Mouse (Mus musculus) embryonic fibroblast, embryonic 13.5 days (primary cell): ENCODE results near the gene Macrod1. TPM values are rescaled to one million over a fixed set of nuclear protein-coding genes. Genes with fewer than 3 reads are reported as not detected.
"Not testable (repeated sequence)": the region's sequence is repeated elsewhere in the genome, so short reads cannot be mapped to it uniquely, and the experiment has no call there.

Source experiments
- H3K27ac ChIP-seq: 2 replicates; pipeline ENCODE4 v1.5.1; 2012; ENCODE audit warnings: low read length, control low read depth, inconsistent platforms; ENCODE audit not compliant: insufficient read depth
- H3K4me1 ChIP-seq: 2 replicates; pipeline ENCODE4 v1.6.1; 2011; ENCODE audit warnings: low read length; ENCODE audit not compliant: control insufficient read depth, insufficient read depth
- H3K4me3 ChIP-seq: 2 replicates; pipeline ENCODE4 v1.5.1; 2011; ENCODE audit warnings: mild to moderate bottlenecking, control low read depth, low read length; ENCODE audit not compliant: insufficient read depth
- CTCF ChIP-seq: IDR thresholded peaks from 2 replicates; pipeline ENCODE4 v1.5.1; 2011; ENCODE audit warnings: mild to moderate bottlenecking, control low read depth, low read length, moderate library complexity, borderline replicate concordance; ENCODE audit not compliant: insufficient read depth
- POLR2A ChIP-seq: IDR thresholded peaks from 2 replicates; pipeline ENCODE4 v1.6.1; 2011; ENCODE audit warnings: low read depth, mild to moderate bottlenecking, control low read depth, low read length, moderate library complexity
- polyA plus RNA-seq: library from polyadenylated mRNA; stranded (reverse); fragments of >200 nt; gene quantifications from 2 replicates; pipeline ENCODE4 v1.2.4, GENCODE M21; 2011; ENCODE audit warnings: low read depth; ENCODE audit not compliant: missing spikeins, insufficient read length

The Macrod1 gene
- polyA plus RNA-seq, 1 experiment: 5.2 TPM

DNA sequence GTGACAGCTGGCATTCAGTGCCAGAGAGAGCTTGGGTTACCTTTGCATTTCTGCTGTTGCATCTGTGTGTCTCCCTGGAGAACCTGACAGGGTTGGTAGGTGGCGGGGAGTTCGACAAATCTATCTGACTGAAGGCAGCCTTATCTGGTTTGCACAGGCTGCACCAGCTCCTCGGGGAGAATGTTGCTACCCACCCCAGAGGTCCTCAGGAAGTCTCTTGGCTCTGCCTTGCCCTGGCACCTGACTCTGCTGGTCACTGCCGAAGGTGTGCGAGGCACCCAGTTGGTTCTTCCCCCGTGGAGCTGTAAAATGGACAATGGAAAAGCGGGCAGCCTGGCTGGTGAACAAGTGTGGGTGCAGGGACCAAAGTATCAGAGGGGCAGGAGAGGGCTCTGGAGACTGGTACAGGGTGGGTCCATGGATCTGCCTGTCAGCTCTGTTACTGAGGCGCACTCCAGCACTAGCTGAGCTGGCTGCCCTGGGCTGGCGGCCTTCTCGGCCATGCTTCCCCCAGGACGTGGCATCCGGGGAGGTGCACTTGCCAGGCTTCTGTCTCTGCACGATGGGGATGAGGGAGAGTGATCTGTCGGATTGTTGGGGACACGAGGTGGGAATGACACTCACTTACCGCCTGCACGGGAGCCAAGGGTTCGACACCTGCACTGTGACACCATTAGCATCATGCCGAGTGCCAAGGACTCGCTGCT is 10.9 kb downstream of the Macrod1 start:
- Histone ChIP-seq H3K27ac (no peak overlapping the region), H3K4me1 (peaks cover 17% of the 10 kb centered on the region; the same call in 1 of the 2 replicates), H3K4me3 (no peak overlapping the region)
- TF ChIP-seq CTCF (no peak), POLR2A (no peak)

DNA sequence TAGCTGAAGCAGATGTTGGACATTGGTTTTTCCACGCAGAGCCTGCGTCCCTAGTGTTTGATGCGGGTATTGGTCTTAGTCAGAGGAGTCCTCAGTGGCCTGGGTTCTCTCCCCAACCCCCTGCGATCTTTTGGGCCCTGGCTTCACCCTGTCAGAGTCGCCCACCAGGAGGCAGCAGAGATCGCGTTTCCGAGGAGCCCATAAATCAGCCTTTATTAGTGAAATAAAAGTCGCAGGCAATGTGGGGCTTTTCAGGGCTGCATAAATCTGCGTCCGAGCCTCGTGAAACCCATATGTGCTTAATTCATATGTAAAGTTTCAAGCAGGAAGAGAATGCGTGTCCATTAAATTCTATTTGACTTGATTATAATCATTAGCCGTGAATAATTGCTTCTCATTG is 11.5 kb downstream of the Macrod1 start:
- TF ChIP-seq POLR2A (no peak), CTCF (peak; percentile 77)
- Histone ChIP-seq H3K27ac (no peak overlapping the region), H3K4me3 (no peak overlapping the region), H3K4me1 (peaks cover 17% of the 10 kb centered on the region; the same call in 1 of the 2 replicates)

DNA sequence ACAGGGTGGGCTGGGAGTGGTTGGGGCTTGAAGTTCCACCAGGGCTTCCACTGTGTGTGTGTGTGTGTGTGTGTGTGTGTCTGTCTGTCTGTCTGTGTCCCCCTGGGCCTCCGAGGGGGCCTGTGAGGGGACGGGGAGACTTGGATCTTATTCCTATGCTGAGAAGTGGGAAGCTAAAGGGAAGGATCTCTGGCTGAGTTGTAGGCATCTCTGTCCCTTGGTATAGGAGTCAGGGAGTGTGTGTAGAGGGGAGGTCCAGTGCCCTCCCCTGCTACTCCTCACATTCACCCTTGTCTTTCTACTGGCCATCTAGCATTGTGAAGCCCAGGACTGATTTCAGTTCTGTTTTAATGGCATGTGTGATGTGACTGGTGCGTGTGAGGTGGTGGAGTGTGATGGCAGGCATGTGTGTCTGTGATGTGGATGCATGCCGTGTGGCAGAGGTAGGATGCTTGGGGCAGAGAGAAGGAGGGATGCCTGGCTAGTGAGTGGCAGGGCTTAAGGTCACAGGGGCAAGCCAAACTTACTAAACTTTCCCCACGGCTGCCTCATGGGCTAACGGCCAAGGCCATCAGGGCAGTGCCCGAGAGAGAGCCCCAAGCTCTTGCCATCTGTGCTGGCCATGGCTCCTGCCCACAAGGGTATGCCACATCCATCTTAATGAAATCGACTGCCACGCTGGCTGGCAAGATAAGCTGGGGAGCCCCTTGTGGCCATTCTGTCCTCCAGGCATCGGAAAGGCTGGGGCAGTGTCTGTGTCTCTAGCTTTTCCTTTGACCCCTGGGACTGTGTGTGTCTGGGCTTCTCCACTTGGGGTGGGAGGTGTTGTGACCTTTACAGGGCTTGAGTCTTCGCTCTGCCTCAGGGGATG is 12.3 kb downstream of the Macrod1 start:
- no peak overlapping the region for H3K4me3 ChIP-seq
- TF ChIP-seq CTCF (no peak), POLR2A (no peak)
- peaks cover 17% of the 10 kb centered on the region; the same call in 1 of the 2 replicates for H3K4me1 ChIP-seq
- no peak overlapping the region for H3K27ac ChIP-seq

DNA sequence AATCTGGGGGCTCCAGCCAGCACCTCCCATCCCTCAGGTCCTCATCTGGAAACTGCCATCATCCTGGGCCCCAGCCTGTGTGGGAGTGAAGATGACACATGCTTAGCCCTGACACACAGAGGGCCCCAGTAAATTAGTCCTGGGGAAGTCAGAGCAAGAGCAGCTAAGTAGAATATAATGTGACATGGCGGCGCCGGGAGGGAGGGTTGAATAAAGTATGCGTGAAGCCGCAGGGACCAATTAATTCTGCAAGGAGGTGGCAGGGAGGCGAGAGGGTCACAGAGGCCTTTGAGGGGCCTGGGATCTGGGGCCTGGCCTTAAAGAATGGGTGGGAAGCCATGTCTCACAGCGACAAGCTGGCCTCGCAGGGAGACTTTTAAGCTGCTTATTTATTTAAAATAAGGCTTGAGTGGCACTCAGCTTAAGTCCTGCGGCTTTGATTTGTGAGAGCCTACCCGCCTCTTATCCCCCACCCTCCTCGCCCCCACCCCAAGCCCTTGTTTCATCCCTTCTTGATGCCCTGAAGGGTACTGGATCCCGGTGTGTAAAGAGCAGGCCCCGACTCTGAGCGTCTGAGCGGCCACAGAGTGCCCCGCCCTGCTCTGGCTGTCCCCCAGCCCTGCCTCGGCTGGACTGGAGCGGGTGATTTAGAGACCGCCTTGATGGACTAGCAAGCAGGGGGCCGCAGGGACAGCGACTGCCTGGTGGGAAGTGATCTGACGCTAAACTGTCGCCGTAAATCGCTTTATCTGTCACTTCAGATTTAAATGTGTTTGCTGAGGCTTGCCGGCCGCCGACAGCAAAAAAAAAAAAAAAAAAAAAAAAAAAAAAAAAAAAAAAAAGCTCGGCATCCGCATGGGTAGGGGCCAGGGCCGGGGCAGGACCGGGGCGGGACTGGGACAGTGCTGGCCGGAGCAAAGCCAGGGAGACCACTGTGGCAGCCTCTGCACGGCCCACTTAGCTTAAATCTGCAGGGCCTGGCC is 13.5 kb downstream of the Macrod1 start:
- Histone ChIP-seq H3K4me3 (no peak overlapping the region), H3K27ac (no peak overlapping the region), H3K4me1 (peaks cover 17% of the 10 kb centered on the region; the same call in 1 of the 2 replicates)
- TF ChIP-seq POLR2A (0 out of 2 replicates have a peak, but pooled peaks have one; percentile 9), CTCF (no peak)

DNA sequence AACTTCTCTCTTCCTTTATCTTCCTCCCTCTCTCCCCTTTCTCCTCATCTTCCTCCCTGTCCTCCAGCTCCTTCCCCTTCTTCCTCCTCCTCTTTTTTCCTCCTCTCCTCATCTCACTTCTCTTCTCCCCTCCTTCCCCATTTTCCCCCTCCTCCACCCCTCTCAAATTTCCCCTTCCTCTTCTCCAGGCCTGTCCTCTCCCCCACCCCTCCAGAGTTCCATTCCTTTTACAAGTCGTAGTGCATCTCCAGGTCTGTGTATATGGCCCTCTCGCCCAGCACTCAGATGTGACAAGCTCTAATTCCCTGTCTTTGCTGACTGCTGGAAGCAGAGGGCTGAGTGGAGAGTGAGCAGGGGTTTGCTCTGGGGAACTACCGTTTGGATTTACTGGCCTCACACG is 14.2 kb downstream of the Macrod1 start:
- no peak overlapping the region for H3K27ac ChIP-seq
- H3K4me3 ChIP-seq: no peak overlapping the region
- TF ChIP-seq POLR2A (no peak), CTCF (no peak)
- peaks cover 17% of the 10 kb centered on the region; the same call in 1 of the 2 replicates for H3K4me1 ChIP-seq

DNA sequence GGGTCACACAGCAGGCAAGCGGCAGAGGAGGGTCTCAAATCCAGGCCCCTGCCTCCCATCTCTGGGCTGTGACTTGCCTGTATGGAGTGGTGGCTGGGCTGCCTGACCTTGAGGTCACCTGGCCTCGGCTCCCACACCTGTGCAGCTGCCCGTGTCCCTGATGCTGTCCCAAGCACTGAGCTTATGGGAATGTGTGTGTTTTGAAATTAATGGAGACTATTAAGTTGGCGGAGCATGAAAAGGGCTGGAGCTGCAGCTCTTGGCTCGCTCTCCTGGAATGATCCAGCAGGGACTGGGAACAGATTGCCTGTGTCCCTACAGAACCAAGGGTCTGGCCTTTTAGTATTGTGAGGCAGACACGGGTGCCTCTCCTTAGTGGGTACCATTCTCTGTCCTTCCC is 15.6 kb downstream of the Macrod1 start:
- H3K4me3 ChIP-seq: no peak overlapping the region
- no peak overlapping the region for H3K27ac ChIP-seq
- TF ChIP-seq CTCF (no peak), POLR2A (no peak)
- peaks cover 10% of the 10 kb centered on the region; the same call in 1 of the 2 replicates for H3K4me1 ChIP-seq

DNA sequence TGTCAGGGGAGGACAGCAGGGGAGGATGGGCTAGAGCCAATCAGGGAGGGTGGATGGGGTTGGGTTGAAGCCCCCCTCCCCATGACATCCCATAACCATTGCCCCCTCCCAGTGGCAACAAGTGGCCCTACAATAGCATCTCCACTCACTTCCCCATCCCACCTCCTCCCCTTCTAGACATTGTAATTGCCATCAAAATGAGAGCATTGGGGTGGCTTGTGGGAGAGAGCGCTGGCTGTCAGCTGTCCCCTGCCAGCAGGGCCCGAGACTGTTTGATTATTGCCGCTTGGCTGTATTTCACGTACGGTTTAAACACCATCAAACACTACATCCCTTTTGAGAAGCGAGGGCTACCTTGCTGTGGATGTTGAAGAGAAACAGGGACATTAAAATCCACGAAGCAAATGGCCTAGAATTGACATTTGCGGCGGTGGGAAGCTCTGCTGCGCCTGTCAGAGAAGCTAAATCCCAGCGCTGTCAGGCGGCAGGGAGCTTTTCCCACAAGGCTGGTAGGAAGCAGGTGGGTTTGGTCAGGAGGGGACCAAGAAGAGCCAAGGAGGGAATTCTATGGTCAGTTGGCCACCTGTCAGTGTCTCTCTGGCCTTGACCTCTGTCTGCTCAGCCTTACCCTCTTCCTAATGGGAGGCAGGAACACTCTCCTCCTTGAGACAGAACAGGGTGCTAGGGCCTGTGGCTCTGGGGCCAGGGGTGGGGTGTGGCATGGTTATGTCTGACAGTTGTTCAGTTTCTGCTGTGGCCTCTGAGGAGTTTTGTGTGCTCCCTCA is 17.6 kb downstream of the Macrod1 start:
- Histone ChIP-seq H3K27ac (no peak overlapping the region), H3K4me3 (no peak overlapping the region), H3K4me1 (peaks cover 15% of the 10 kb centered on the region)
- TF ChIP-seq CTCF (no peak), POLR2A (no peak)

DNA sequence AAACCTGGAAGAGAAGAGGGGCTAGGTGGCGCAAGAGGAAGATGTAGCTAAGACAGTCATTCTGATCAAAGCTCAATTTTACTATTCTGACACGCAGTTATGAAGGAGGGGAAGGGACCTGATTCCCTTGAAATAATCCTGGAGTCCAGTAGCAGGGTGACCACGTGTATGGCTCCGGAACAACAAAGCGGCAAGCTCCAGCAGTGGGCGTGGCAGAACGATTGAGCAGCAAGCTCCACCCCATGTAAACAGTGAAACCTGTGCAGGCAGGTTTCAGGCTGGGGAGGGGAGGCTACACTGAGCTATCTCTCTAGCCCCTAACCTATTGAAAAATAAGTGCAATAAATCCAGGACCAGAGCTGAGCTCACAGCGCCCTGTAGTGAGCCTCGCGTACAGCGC is 18.7 kb downstream of the Macrod1 start:
- not testable (repeated sequence) for H3K4me1 ChIP-seq, H3K4me3 ChIP-seq, H3K27ac ChIP-seq

DNA sequence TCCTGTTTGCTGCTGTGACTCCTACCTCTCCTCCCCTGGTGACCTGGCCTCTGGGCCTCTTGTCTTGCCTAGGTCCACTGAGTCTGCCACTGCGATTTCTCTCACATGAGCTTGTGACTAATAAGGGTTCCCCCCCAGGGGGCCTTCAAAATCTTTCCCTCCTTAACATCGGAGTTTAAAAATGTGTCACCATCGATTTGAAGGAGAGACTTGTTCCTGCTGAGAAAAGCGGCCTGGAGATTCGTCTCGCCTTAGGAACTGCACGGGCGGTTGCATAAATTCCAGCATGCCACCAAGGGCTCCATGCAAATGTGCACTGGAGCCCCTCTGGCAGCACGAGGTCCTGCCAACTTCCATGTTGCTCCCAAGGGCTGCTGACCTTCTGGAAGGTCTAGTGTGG is 21.1 kb downstream of the Macrod1 start:
- no peak overlapping the region for H3K27ac ChIP-seq
- peaks cover 5% of the 10 kb centered on the region; the same call in 1 of the 2 replicates for H3K4me1 ChIP-seq
- TF ChIP-seq CTCF: no peak
- no peak for TF ChIP-seq POLR2A
- no peak overlapping the region for H3K4me3 ChIP-seq
